ENCODE assay signal across 9 mouse cellular contexts in genomic region chr12:104978420-104978819, GRCm38 (mm10). TPM values are rescaled to one million over a fixed set of nuclear protein-coding genes. Genes with fewer than 3 reads are reported as not detected.
DNase-seq lines count a peak whose midpoint lies in the region; ATAC-seq and TF ChIP-seq lines count a peak whose summit lies in the region.
"Had no signal": no experiment of that assay in that cellular context is flagged by ENCODE, and none has a peak within 500 bp of the region (broad histone marks: within the 10 kb centered on the region; RNA-seq: fewer than 3 reads in every experiment).

No protein-coding gene starts in this region.

- H3K27ac ChIP-seq in heart, embryonic 10.5 days, result no peak overlapping the region
- peak overlapping the region; percentile 91 for H3K27ac ChIP-seq in gastrocnemius, adult 2 months
- no peak overlapping the region for H3K27ac ChIP-seq in hindbrain, embryonic 16.5 days (ENCODE audit: low read depth, low read length)
- peak overlapping the region; percentile 54 for H3K27ac ChIP-seq in lung, postnatal 0 days (ENCODE audit: low read length)
- 0 out of 2 replicates have a peak overlapping the region, but pooled peaks have one; percentile 26 for H3K27ac ChIP-seq in stomach, embryonic 15.5 days

- TF ChIP-seq CTCF in gastrocnemius, adult 2 months (IDR thresholded peaks at IDR 0.05), result no peak
- TF ChIP-seq CTCF in lung, postnatal 0 days (IDR thresholded peaks at IDR 0.05), result no peak

- H3K9me3 ChIP-seq in heart, embryonic 10.5 days, result 0 out of 2 replicates have a peak, but pooled peaks cover 4% of the 10 kb centered on the region
- no peaks in the 10 kb centered on the region for H3K9me3 ChIP-seq in hindbrain, embryonic 16.5 days (ENCODE audit: control insufficient read depth, low read length)
- no peaks in the 10 kb centered on the region for H3K9me3 ChIP-seq in lung, postnatal 0 days (ENCODE audit: low read length)
- H3K9me3 ChIP-seq in stomach, embryonic 15.5 days, result no peaks in the 10 kb centered on the region

- peak; percentile 98 for DNase-seq in heart, adult 11 months
- DNase-seq in heart, embryonic 10.5 days (ENCODE audit: low spot score), result no peak
- DNase-seq in adrenal gland, adult 2 months, result peak; percentile 93
- DNase-seq in gastrocnemius, adult 2 months, result peak; percentile 90
- DNase-seq in lung, postnatal 0 days (ENCODE audit: low spot score), result peak; percentile 86
- DNase-seq in cerebellum, adult 11-12 months, result no peak

- intact Hi-C loops in gastrocnemius, adult 2 months (cut with DNase I), result no loop called here

- no peak overlapping the region for H3K9ac ChIP-seq in hindbrain, embryonic 16.5 days (ENCODE audit: low read depth, low read length)
- no peak overlapping the region for H3K9ac ChIP-seq in lung, postnatal 0 days (replicated peaks; ENCODE audit: low read depth)
- no peak overlapping the region for H3K9ac ChIP-seq in stomach, embryonic 15.5 days

- ATAC-seq in hindbrain, embryonic 16.5 days, result peak; percentile 61
- ATAC-seq in lung, postnatal 0 days, result peak; percentile 79
- ATAC-seq in stomach, embryonic 15.5 days (ENCODE audit: insufficient read depth, low FRiP score, low read depth), result no peak

- 29% methylated on average over 9 of the region's 9 CpGs for WGBS in heart, embryonic 10.5 days
- 7% methylated on average over 9 of the region's 9 CpGs for WGBS in hindbrain, embryonic 16.5 days
- WGBS in lung, postnatal 0 days, result 27% methylated on average over 9 of the region's 9 CpGs
- 35% methylated on average over 9 of the region's 9 CpGs for WGBS in stomach, embryonic 15.5 days

- H3K4me3 ChIP-seq in heart, embryonic 10.5 days, result no peak overlapping the region
- H3K4me3 ChIP-seq in gastrocnemius, adult 2 months, result peak overlapping the region; percentile 58
- no peak overlapping the region for H3K4me3 ChIP-seq in hindbrain, embryonic 16.5 days (ENCODE audit: low read length)
- no peak overlapping the region for H3K4me3 ChIP-seq in lung, postnatal 0 days (ENCODE audit: low read depth, low read length)
- no peak overlapping the region for H3K4me3 ChIP-seq in stomach, embryonic 15.5 days (replicated peaks)
- H3K4me3 ChIP-seq: megakaryocyte, embryonic 14.5 days had no signal

- peak overlapping the region; percentile 20; the same call in 1 of the 2 replicates for H3K4me2 ChIP-seq in hindbrain, embryonic 16.5 days (ENCODE audit: low read length)
- no peak overlapping the region; the same call in 1 of the 2 replicates for H3K4me2 ChIP-seq in lung, postnatal 0 days (replicated peaks; ENCODE audit: low read depth, low read length)
- peak overlapping the region; percentile 28; the same call in 1 of the 2 replicates for H3K4me2 ChIP-seq in stomach, embryonic 15.5 days

- peak; percentile 29 for TF ChIP-seq EP300 in lung, postnatal 0 days (IDR thresholded peaks at IDR 0.05)

- H3K4me1 ChIP-seq in heart, embryonic 10.5 days, result peaks cover 9% of the 10 kb centered on the region
- H3K4me1 ChIP-seq in hindbrain, embryonic 16.5 days (ENCODE audit: control insufficient read depth, insufficient read depth, low read depth, low read length), result 0 out of 2 replicates have a peak, but pooled peaks cover 2% of the 10 kb centered on the region
- H3K4me1 ChIP-seq in lung, postnatal 0 days (ENCODE audit: insufficient read depth, low read depth, low read length), result no peaks in the 10 kb centered on the region
- H3K4me1 ChIP-seq in stomach, embryonic 15.5 days, result no peaks in the 10 kb centered on the region

- H3K27me3 ChIP-seq in heart, embryonic 10.5 days (ENCODE audit: insufficient read depth, poor library complexity, severe bottlenecking), result no peaks in the 10 kb centered on the region
- no peaks in the 10 kb centered on the region for H3K27me3 ChIP-seq in hindbrain, embryonic 16.5 days (replicated peaks; ENCODE audit: control insufficient read depth, insufficient read depth, low read length)
- H3K27me3 ChIP-seq in lung, postnatal 0 days (replicated peaks; ENCODE audit: insufficient read depth, low read length), result no peaks in the 10 kb centered on the region
- H3K27me3 ChIP-seq in stomach, embryonic 15.5 days (replicated peaks), result no peaks in the 10 kb centered on the region
- H3K27me3 ChIP-seq: megakaryocyte, embryonic 14.5 days had no signal

- no peaks in the 10 kb centered on the region for H3K36me3 ChIP-seq in heart, embryonic 10.5 days
- H3K36me3 ChIP-seq in hindbrain, embryonic 16.5 days (ENCODE audit: control insufficient read depth, insufficient read depth, low read length), result no peaks in the 10 kb centered on the region
- no peaks in the 10 kb centered on the region for H3K36me3 ChIP-seq in lung, postnatal 0 days (ENCODE audit: insufficient read depth, low read length)
- H3K36me3 ChIP-seq in stomach, embryonic 15.5 days, result no peaks in the 10 kb centered on the region

RNA-seq across cellular contexts. Expression of gene Syne3, which starts 31.2 kb away (rescaled TPM):
- 0.21 and 0.41 TPM in 2 replicates for polyA plus RNA-seq in heart, embryonic 10.5 days (2016; fragmentation: Nextera tagmentation; extraction: Ambion mirVana)
- total RNA-seq in adrenal gland, adult 2 months (2021), result 10 to 100 TPM in 1 of 2 experiments, 1 to 10 TPM in 1; 9.1 to 16.1 TPM
- polyA plus RNA-seq in adrenal gland, adult 2 months (2012; rRNA removed), result 4.3 and 4.5 TPM in 2 replicates
- 1 to 10 TPM; 4.1 to 4.7 TPM for total RNA-seq in gastrocnemius, adult 2 months (2021)
- 0.38 and 0.60 TPM in 2 replicates for polyA plus RNA-seq in hindbrain, embryonic 16.5 days (2015; fragmentation: Nextera tagmentation; extraction: Ambion mirVana)
- 1.1 and 1.2 TPM in 2 replicates for polyA plus RNA-seq in lung, postnatal 0 days (2015; fragmentation: Nextera tagmentation; extraction: Ambion mirVana)
- 0.70 and 0.99 TPM in 2 replicates for polyA plus RNA-seq in stomach, embryonic 15.5 days (2015; fragmentation: Nextera tagmentation; extraction: Ambion mirVana)

RNA-seq across cellular contexts. Expression of gene Glrx5, which starts 54.1 kb away (rescaled TPM):
- polyA plus RNA-seq in heart, embryonic 10.5 days (2016; fragmentation: Nextera tagmentation; extraction: Ambion mirVana), result 253 and 312 TPM in 2 replicates
- 100 to 1,000 TPM; 161 to 186 TPM for total RNA-seq in adrenal gland, adult 2 months (2021)
- polyA plus RNA-seq in adrenal gland, adult 2 months (2012; rRNA removed), result 218 and 257 TPM in 2 replicates
- total RNA-seq in gastrocnemius, adult 2 months (2021), result 10 to 100 TPM; 57.2 to 72.1 TPM
- polyA plus RNA-seq in hindbrain, embryonic 16.5 days (2015; fragmentation: Nextera tagmentation; extraction: Ambion mirVana), result 168 and 179 TPM in 2 replicates
- polyA plus RNA-seq in lung, postnatal 0 days (2015; fragmentation: Nextera tagmentation; extraction: Ambion mirVana), result 126 and 127 TPM in 2 replicates
- 159 and 193 TPM in 2 replicates for polyA plus RNA-seq in stomach, embryonic 15.5 days (2015; fragmentation: Nextera tagmentation; extraction: Ambion mirVana)

Comparison
In these comparisons a context has a peak if more than half of its experiments do, and no peak if none do; other contexts are left out.
1. DNase-seq: peak in heart, adult 11 months (single experiment), adrenal gland, adult 2 months (single experiment), gastrocnemius, adult 2 months (single experiment) and lung, postnatal 0 days (single experiment); none in heart, embryonic 10.5 days (single experiment) and cerebellum, adult 11-12 months (single experiment).
2. H3K27ac ChIP-seq: peak in gastrocnemius, adult 2 months (single experiment), lung, postnatal 0 days (single experiment) and stomach, embryonic 15.5 days (single experiment); none in heart, embryonic 10.5 days (single experiment) and hindbrain, embryonic 16.5 days (single experiment).